Mouse (Mus musculus) spleen, adult 2 months (tissue): ENCODE data around the gene Adamtsl5.

Experiments used
- CTCF ChIP-seq: fragments of 200-500 bp; IDR thresholded peaks from 2 replicates; pipeline ENCODE4 v1.5.1; 2011; ENCODE audit warnings: mild to moderate bottlenecking, inconsistent platforms; ENCODE audit not compliant: insufficient read depth, insufficient read length, insufficient replicate concordance; ENCODE audit errors: extremely low read depth
- POLR2A ChIP-seq: fragments of 200-500 bp; IDR thresholded peaks from 2 replicates; pipeline ENCODE4 v1.6.1; 2011; ENCODE audit warnings: low read depth, low read length, inconsistent platforms

DNA sequence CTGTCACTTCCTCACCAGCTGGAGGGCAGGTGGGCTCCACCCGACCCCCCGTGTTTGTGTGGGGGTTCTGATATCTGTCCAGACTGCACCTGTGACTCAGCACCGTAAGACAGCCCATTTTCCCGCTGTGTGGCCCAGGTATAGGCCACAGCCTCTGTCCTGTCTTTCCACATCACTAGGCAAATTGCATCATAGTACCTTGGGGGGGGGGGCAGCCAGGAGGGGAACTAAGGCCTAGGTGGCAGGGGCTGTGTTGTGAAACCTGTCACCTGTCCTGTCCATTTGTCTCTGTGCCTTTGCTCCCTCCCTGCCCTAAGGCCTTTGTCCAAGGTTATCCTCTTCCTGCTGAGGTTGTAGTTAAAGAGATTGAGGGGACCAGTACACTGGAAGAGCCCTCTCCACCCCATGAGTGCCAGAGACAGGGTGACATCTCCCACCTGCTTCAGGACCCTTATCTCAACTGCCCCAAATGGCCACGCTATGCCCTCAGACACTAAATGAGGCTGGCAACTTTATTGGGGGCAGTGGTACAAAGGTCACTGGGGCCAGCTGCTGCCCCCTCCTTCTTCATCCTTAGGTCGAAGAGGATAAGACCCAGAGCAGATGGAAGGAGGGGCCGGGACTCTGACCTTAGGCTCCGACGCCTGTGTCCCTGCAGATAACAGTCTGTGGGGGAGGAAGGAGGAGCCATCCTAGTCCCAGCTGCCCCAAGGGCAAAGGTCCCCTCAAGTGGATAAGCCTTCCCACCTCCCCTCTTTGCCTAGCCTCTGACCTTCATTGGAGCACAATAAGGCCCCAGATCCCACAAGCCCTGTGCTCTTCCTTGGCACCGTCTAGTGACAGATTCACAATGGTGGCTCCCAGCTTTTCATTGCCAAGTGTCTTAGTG lies 16.3 kb downstream of the Adamtsl5 start:
- no peak for TF ChIP-seq CTCF
- TF ChIP-seq POLR2A = no peak
